Mouse (Mus musculus) spleen, adult 2 months (tissue): ENCODE measurements around the gene Lrrtm4. TPM values are rescaled to one million over a fixed set of nuclear protein-coding genes. Genes with fewer than 3 reads are reported as not detected.

Experiments used
- DNase-seq, 2 experiments: peaks; one replicate each; pipeline versions ENCODE4 v3.0.0 to v3.0.0-alpha.2; 2012 to 2021; ENCODE audit warnings: low spot score in 2 of 2, low read depth in 1 of 2
- H3K27ac ChIP-seq: fragments of 200-500 bp; 2 replicates; pipeline ENCODE4 v1.5.1; 2012; ENCODE audit warnings: low read length, inconsistent platforms; ENCODE audit not compliant: insufficient read depth
- H3K27me3 ChIP-seq: fragments of 200-500 bp; 2 replicates; pipeline ENCODE4 v1.6.1; 2012; ENCODE audit warnings: mild to moderate bottlenecking, moderate library complexity, low read length, inconsistent platforms; ENCODE audit not compliant: control insufficient read depth, insufficient read depth
- H3K36me3 ChIP-seq: fragments of 200-500 bp; 2 replicates; pipeline ENCODE4 v1.6.1; 2012; ENCODE audit warnings: mild to moderate bottlenecking, low read length, inconsistent platforms; ENCODE audit not compliant: control insufficient read depth, insufficient read depth
- H3K4me1 ChIP-seq: fragments of 200-500 bp; 2 replicates; pipeline ENCODE4 v1.6.1; 2011; ENCODE audit warnings: inconsistent platforms; ENCODE audit not compliant: control insufficient read depth, insufficient read depth, insufficient read length
- H3K4me3 ChIP-seq: fragments of 200-500 bp; 2 replicates; pipeline ENCODE4 v1.5.1; 2011; ENCODE audit warnings: mild to moderate bottlenecking, inconsistent platforms; ENCODE audit not compliant: insufficient read depth, insufficient read length; ENCODE audit errors: extremely low read depth
- CTCF ChIP-seq: fragments of 200-500 bp; IDR thresholded peaks from 2 replicates; pipeline ENCODE4 v1.5.1; 2011; ENCODE audit warnings: mild to moderate bottlenecking, inconsistent platforms; ENCODE audit not compliant: insufficient read depth, insufficient read length, insufficient replicate concordance; ENCODE audit errors: extremely low read depth
- POLR2A ChIP-seq: fragments of 200-500 bp; IDR thresholded peaks from 2 replicates; pipeline ENCODE4 v1.6.1; 2011; ENCODE audit warnings: low read depth, low read length, inconsistent platforms
- WGBS: fragments of 180-500 bp; shearing (Covaris S2); methylation state at CpG from one replicate; pipeline ENCODE4 v1.1.7; 2018; 5-methylcytosine and 5-hydroxymethylcytosine counted together
- polyA plus RNA-seq: library from polyadenylated mRNA; depleted of rRNA; stranded (reverse); fragments of >200 nt; gene quantifications from 2 replicates; pipeline ENCODE4 v1.2.3, GENCODE M21; 2012

Gene Lrrtm4
- polyA plus RNA-seq, 1 experiment, result not detected

GRCm38 (mm10) chr6:80286968-80287367, 268.3 kb downstream of the Lrrtm4 start:
- no peaks in the 10 kb centered on the region for H3K36me3 ChIP-seq
- no peak for DNase-seq
- no peak overlapping the region for H3K4me3 ChIP-seq
- no peak for TF ChIP-seq CTCF
- TF ChIP-seq POLR2A, result no peak
- no peak overlapping the region for H3K27ac ChIP-seq
- 88% methylated on average over 1 of the region's 1 CpGs for WGBS
- H3K4me1 ChIP-seq, result no peaks in the 10 kb centered on the region
- no peaks in the 10 kb centered on the region for H3K27me3 ChIP-seq

GRCm38 (mm10) chr6:80301871-80302270, 283.2 kb downstream of the Lrrtm4 start:
- H3K36me3 ChIP-seq, result no peaks in the 10 kb centered on the region
- no peak for TF ChIP-seq POLR2A
- no peak for TF ChIP-seq CTCF
- no peaks in the 10 kb centered on the region for H3K4me1 ChIP-seq
- no peak overlapping the region for H3K4me3 ChIP-seq
- no peak for DNase-seq
- H3K27ac ChIP-seq, result no peak overlapping the region
- H3K27me3 ChIP-seq, result no peaks in the 10 kb centered on the region

- H3K27ac ChIP-seq, result no peak overlapping the region
- no peak overlapping the region for H3K4me3 ChIP-seq
- no peak for TF ChIP-seq POLR2A
- no peak for TF ChIP-seq CTCF
- H3K4me1 ChIP-seq, result no peaks in the 10 kb centered on the region
- WGBS, result 37% methylated on average over 1 of the region's 1 CpGs
- DNase-seq, result no peak
- H3K27me3 ChIP-seq, result no peaks in the 10 kb centered on the region
- H3K36me3 ChIP-seq, result no peaks in the 10 kb centered on the region
Observed at GRCm38 (mm10) chr6:80303568-80303967, 284.9 kb downstream of the Lrrtm4 start.

GRCm38 (mm10) chr6:80328391-80328790, 309.7 kb downstream of the Lrrtm4 start:
- TF ChIP-seq CTCF (no peak), POLR2A (no peak)
- Histone ChIP-seq H3K27ac (no peak overlapping the region), H3K4me3 (no peak overlapping the region), H3K27me3 (no peaks in the 10 kb centered on the region), H3K4me1 (no peaks in the 10 kb centered on the region), H3K36me3 (no peaks in the 10 kb centered on the region)
- WGBS, result 78% methylated on average over 3 of the region's 3 CpGs
- no peak for DNase-seq

- H3K27me3 ChIP-seq, result no peaks in the 10 kb centered on the region
- TF ChIP-seq POLR2A (no peak), CTCF (no peak)
- 79% methylated on average over 3 of the region's 3 CpGs for WGBS
- DNase-seq, result no peak
- no peak overlapping the region for H3K4me3 ChIP-seq
- H3K36me3 ChIP-seq, result no peaks in the 10 kb centered on the region
- no peak overlapping the region for H3K27ac ChIP-seq
- no peaks in the 10 kb centered on the region for H3K4me1 ChIP-seq
Observed at GRCm38 (mm10) chr6:80331751-80332150, 313.1 kb downstream of the Lrrtm4 start.

- Histone ChIP-seq H3K4me1 (no peaks in the 10 kb centered on the region), H3K4me3 (no peak overlapping the region), H3K36me3 (no peaks in the 10 kb centered on the region), H3K27ac (no peak overlapping the region), H3K27me3 (no peaks in the 10 kb centered on the region)
- TF ChIP-seq CTCF, result no peak
- TF ChIP-seq POLR2A, result no peak
- no peak for DNase-seq
- 87% methylated on average over 1 of the region's 1 CpGs for WGBS
Observed at GRCm38 (mm10) chr6:80352307-80352706, 333.6 kb downstream of the Lrrtm4 start.

GRCm38 (mm10) chr6:80357092-80357491, 338.4 kb downstream of the Lrrtm4 start:
- DNase-seq, result no peak
- TF ChIP-seq CTCF (no peak), POLR2A (no peak)
- Histone ChIP-seq H3K4me3 (no peak overlapping the region), H3K27ac (no peak overlapping the region), H3K27me3 (no peaks in the 10 kb centered on the region), H3K36me3 (no peaks in the 10 kb centered on the region), H3K4me1 (no peaks in the 10 kb centered on the region)
- 12% methylated on average over 1 of the region's 1 CpGs for whole genome bisulfite sequencing

GRCm38 (mm10) chr6:80363593-80363992, 344.9 kb downstream of the Lrrtm4 start:
- Histone ChIP-seq H3K36me3 (no peaks in the 10 kb centered on the region), H3K4me1 (no peaks in the 10 kb centered on the region), H3K27ac (no peak overlapping the region), H3K4me3 (no peak overlapping the region), H3K27me3 (no peaks in the 10 kb centered on the region)
- DNase-seq, result no peak
- no peak for TF ChIP-seq CTCF
- no peak for TF ChIP-seq POLR2A
